Mouse (Mus musculus) heart, embryonic 11.5 days (tissue): ENCODE results near the gene Hist1h4m. TPM values are rescaled to one million over a fixed set of nuclear protein-coding genes. Genes with fewer than 3 reads are reported as not detected.
A peak's percentile ranks its signal among the peaks of the same experiment; 100 is the strongest.

Experiments used
- ATAC-seq: fragments of 200-750 bp; cut with Nextera tagmentation; replicated peaks from 2 replicates; pipeline ENCODE4 v1.8.0; 2017; ENCODE audit warnings: moderate library complexity; ENCODE audit not compliant: insufficient number of reproducible peaks, low FRiP score, low TSS enrichment
- H3K27ac ChIP-seq: fragments of 300-500 bp; sonication (generic); 2 replicates; pipeline ENCODE4 v1.5.1; 2014; ENCODE audit warnings: mild to moderate bottlenecking, low read depth, low read length
- H3K27me3 ChIP-seq: fragments of 300-500 bp; sonication (generic); 2 replicates; pipeline ENCODE4 v1.6.1; 2014; ENCODE audit warnings: mild to moderate bottlenecking, low read length, mixed read lengths; ENCODE audit not compliant: control insufficient read depth, insufficient read depth
- H3K36me3 ChIP-seq: fragments of 300-500 bp; sonication (generic); 2 replicates; pipeline ENCODE4 v1.6.1; 2014; ENCODE audit warnings: mild to moderate bottlenecking, low read length, moderate library complexity, mixed read lengths; ENCODE audit not compliant: control insufficient read depth, insufficient read depth
- H3K4me1 ChIP-seq: fragments of 300-500 bp; sonication (generic); 2 replicates; pipeline ENCODE4 v1.6.1; 2014; ENCODE audit warnings: low read length; ENCODE audit not compliant: control insufficient read depth, insufficient read depth
- H3K4me2 ChIP-seq: fragments of 300-500 bp; sonication (generic); 2 replicates; pipeline ENCODE4 v1.6.1; 2014; ENCODE audit warnings: mild to moderate bottlenecking, moderate library complexity
- H3K4me3 ChIP-seq: fragments of 300-500 bp; sonication (generic); 2 replicates; pipeline ENCODE4 v1.5.1; 2014; ENCODE audit warnings: low read depth, low read length
- H3K9ac ChIP-seq: fragments of 300-500 bp; sonication (generic); 2 replicates; pipeline ENCODE4 v1.6.1; 2014; ENCODE audit warnings: mild to moderate bottlenecking, low read depth, low read length, moderate library complexity
- H3K9me3 ChIP-seq: fragments of 300-500 bp; sonication (generic); replicated peaks from 2 replicates; pipeline ENCODE4 v1.6.1; 2016; ENCODE audit warnings: low read length; ENCODE audit not compliant: control insufficient read depth
- WGBS: fragments of 180-500 bp; shearing (Covaris S2); extraction: QIAGEN DNeasy Blood & Tissue Kit; methylation state at CpG from one replicate; pipeline ENCODE4 v1.1.7; 2014; ENCODE audit not compliant: insufficient replicate concordance; 5-methylcytosine and 5-hydroxymethylcytosine counted together
- microRNA-seq: library from miRNA; unstranded; fragments of <30 nt; microRNA quantifications from one replicate; pipeline ENCODE4, GENCODE M21; 2016; ENCODE audit warnings: borderline number of aligned reads
- polyA plus RNA-seq: library from polyadenylated mRNA; unstranded; fragments of >200 nt; fragmentation: Nextera tagmentation; extraction: Ambion mirVana; gene quantifications from 2 replicates; pipeline ENCODE4 v1.2.1, GENCODE M21; 2014

Hist1h4m gene
- polyA plus RNA-seq, 1 experiment from 2014 or later, result not detected

DNA sequence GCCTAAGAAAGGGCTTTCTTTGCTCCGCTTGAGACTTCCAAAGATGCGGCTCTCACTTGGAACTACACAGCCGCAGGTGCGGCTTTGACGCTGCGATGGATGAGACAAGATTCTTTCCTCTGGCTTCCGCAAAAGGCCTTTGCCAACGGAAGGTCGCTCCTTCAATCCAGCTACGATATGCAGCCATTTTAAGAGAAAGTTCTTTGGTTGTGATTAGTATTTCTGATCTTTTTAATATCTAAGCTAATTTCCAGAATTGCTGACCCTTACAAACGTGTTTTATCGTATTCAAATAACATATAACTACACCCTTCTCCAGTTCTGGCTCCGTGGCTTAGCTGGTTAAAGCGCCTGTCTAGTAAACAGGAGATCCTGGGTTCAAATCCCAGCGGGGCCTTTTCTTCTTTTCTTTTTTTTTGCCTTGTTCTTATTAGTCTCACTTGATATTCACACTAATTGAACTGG, 44.2 kb downstream of the Hist1h4m start:
- Histone ChIP-seq H3K4me1 (peaks cover 8% of the 10 kb centered on the region; the same call in 1 of the 2 replicates), H3K4me2 (peak overlapping the region; percentile 69), H3K9ac (peak overlapping the region; percentile 68), H3K4me3 (peak overlapping the region; percentile 61), H3K27ac (no peak overlapping the region), H3K27me3 (no peaks in the 10 kb centered on the region), H3K36me3 (no peaks in the 10 kb centered on the region), H3K9me3 (no peaks in the 10 kb centered on the region)
- 0% methylated on average over 15 of the region's 15 CpGs for WGBS
- no peak for ATAC-seq

DNA sequence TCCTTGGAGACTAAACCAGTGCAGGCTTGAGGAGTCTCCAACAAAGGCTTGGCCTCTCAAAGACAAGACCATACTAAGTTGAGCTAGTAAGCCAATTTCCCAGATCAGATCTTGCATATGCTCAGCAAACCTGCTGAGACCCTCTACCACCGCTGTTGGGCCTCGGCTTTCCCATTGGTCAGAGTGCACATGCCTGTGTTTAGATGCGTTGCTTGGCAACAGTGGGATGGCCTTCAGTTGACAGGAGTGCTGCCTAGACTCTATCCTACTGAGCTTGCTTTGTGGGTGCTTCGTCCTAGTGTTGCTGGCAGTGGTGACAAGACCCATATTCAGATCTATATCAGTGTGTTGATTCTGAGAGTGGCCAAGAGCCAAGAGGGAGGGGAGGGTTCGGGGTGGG, 50.1 kb downstream of the Hist1h4m start:
- ATAC-seq, result no peak
- Histone ChIP-seq H3K27ac (no peak overlapping the region), H3K4me3 (no peak overlapping the region), H3K4me1 (no peaks in the 10 kb centered on the region), H3K9ac (no peak overlapping the region), H3K36me3 (no peaks in the 10 kb centered on the region), H3K4me2 (no peak overlapping the region), H3K27me3 (no peaks in the 10 kb centered on the region), H3K9me3 (no peaks in the 10 kb centered on the region)
- WGBS, result 9% methylated on average over 5 of the region's 5 CpGs

Small RNA genes within 50 kb of the gene (microRNA-seq; reads per million reads assigned to microRNA genes)
- not detected for gene Gm19658
- not detected for gene Gm44346
- not detected for gene Gm44466

Other genes starting within 250 kb of the Hist1h4m start
- not detected in 2 replicates for gene Olfr1364, start 230.0 kb upstream of the Hist1h4m start, polyA plus RNA-seq
- gene Olfr1362, start 197.7 kb upstream of the Hist1h4m start, polyA plus RNA-seq, result not detected in 2 replicates
- not detected in 2 replicates for gene Olfr11, start 169.2 kb upstream of the Hist1h4m start, polyA plus RNA-seq
- not detected in 2 replicates for gene Olfr1361, start 148.4 kb upstream of the Hist1h4m start, polyA plus RNA-seq
- not detected in 2 replicates for gene Olfr1360, start 134.3 kb upstream of the Hist1h4m start, polyA plus RNA-seq
- not detected in 2 replicates for gene Olfr1359, start 113.6 kb upstream of the Hist1h4m start, polyA plus RNA-seq
- not detected in 2 replicates for gene Hist1h2bl, start 95.6 kb upstream of the Hist1h4m start, polyA plus RNA-seq
- 6.5 and 8.4 TPM in 2 replicates for gene Hist1h2ai, start 95.3 kb upstream of the Hist1h4m start, polyA plus RNA-seq
- 4.4 TPM in 1 of 2 replicates, not detected in the other for gene Hist1h3h, start 94.1 kb upstream of the Hist1h4m start, polyA plus RNA-seq
- gene Hist1h2bm, start 89.7 kb upstream of the Hist1h4m start, polyA plus RNA-seq, result 1.4 and 1.6 TPM in 2 replicates
- 0.79 and 1.1 TPM in 2 replicates for gene Hist1h4j, start 76.7 kb upstream of the Hist1h4m start, polyA plus RNA-seq
- gene Hist1h4k, start 61.2 kb upstream of the Hist1h4m start, polyA plus RNA-seq, result 3.0 TPM in 1 of 2 replicates, not detected in the other
- 3.1 and 4.2 TPM in 2 replicates for gene Hist1h2ak, start 57.9 kb upstream of the Hist1h4m start, polyA plus RNA-seq
- 1.6 and 2.0 TPM in 2 replicates for gene Hist1h2bn, start 57.6 kb upstream of the Hist1h4m start, polyA plus RNA-seq
- 5.9 and 10.8 TPM in 2 replicates for gene Hist1h1b, start 31.1 kb upstream of the Hist1h4m start, polyA plus RNA-seq
- 107 and 123 TPM in 2 replicates for gene Hist1h3i, start 28.4 kb upstream of the Hist1h4m start, polyA plus RNA-seq
- gene Hist1h2an, start 24.5 kb upstream of the Hist1h4m start, polyA plus RNA-seq, result 3.3 and 6.2 TPM in 2 replicates
- 1.5 TPM in 1 of 2 replicates, not detected in the other for gene Hist1h2bp, start 24.3 kb upstream of the Hist1h4m start, polyA plus RNA-seq
- gene Hist1h2bq, start 1.5 kb upstream of the Hist1h4m start, polyA plus RNA-seq, result 9.4 and 11.6 TPM in 2 replicates
- not detected in 2 replicates for gene Hist1h2ao, start 1.3 kb upstream of the Hist1h4m start, polyA plus RNA-seq
- 7.1 and 10.5 TPM in 2 replicates for gene Hist1h4n, start 20.4 kb downstream of the Hist1h4m start, polyA plus RNA-seq
- gene Hist1h2ap, start 21.8 kb downstream of the Hist1h4m start, polyA plus RNA-seq, result 2,147 and 2,559 TPM in 2 replicates
- gene Hist1h2br, start 22.0 kb downstream of the Hist1h4m start, polyA plus RNA-seq, result 10.3 and 12.3 TPM in 2 replicates
- gene Zfp184, start 133.3 kb downstream of the Hist1h4m start, polyA plus RNA-seq, result 6.7 and 7.6 TPM in 2 replicates
- not detected in 2 replicates for gene Pom121l2, start 169.4 kb downstream of the Hist1h4m start, polyA plus RNA-seq
- gene Prss16, start 198.0 kb downstream of the Hist1h4m start, polyA plus RNA-seq, result 0.24 and 0.66 TPM in 2 replicates
- gene Hist1h2ah, start 223.8 kb downstream of the Hist1h4m start, polyA plus RNA-seq, result 10.1 TPM in 1 of 2 replicates, not detected in the other
- gene Hist1h2bk, start 224.1 kb downstream of the Hist1h4m start, polyA plus RNA-seq, result 2.2 and 3.9 TPM in 2 replicates
- gene Hist1h4i, start 229.6 kb downstream of the Hist1h4m start, polyA plus RNA-seq, result 12.1 and 15.7 TPM in 2 replicates
- 12.3 and 19.7 TPM in 2 replicates for gene Hist1h2ag, start 231.2 kb downstream of the Hist1h4m start, polyA plus RNA-seq
- 2.7 and 7.5 TPM in 2 replicates for gene Hist1h2bj, start 231.5 kb downstream of the Hist1h4m start, polyA plus RNA-seq